Mouse (Mus musculus): ENCODE results near the gene Smarca4. TPM values are rescaled to one million over a fixed set of nuclear protein-coding genes. Genes with fewer than 3 reads are reported as not detected.
A peak's percentile ranks its signal among the peaks of the same experiment; 100 is the strongest.

The Smarca4 gene
- polyA plus RNA-seq, 1 experiment from 2014 or later, result 171 TPM

DNA sequence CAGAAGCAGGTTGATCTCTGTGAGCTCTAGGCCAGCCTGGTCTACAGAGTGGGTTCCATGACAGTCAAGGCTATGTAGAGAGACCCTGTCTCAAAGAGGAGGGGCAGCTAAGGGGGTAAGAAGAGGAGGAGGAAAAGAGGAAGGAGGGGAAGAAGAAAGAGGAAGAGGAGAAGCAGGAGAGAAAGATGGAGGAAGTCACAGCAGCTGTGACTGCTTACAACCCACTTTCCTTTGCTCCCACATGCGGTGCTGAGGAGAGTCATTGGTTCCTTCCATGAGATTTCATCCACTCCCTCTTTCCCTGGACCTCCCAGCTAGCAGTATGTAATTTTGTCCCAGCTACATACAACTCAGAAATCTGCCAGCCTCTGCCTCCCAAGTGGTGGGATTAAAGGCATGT is 9.3 kb upstream of the Smarca4 start:
- Histone ChIP-seq H3K27me3 (ENCODE audit: low read depth, poor library complexity, severe bottlenecking) (no peaks in the 10 kb centered on the region), H3K4me3 (no peak overlapping the region), H3K27ac (no peak overlapping the region), H3K4me1 (peaks cover 9% of the 10 kb centered on the region), H3K9me3 (replicated peaks) (no peaks in the 10 kb centered on the region), H3K36me3 (no peaks in the 10 kb centered on the region)
- WGBS, result 93% methylated on average over 1 of the region's 1 CpGs
- no peak for DNase-seq (ENCODE audit: low spot score)

DNA sequence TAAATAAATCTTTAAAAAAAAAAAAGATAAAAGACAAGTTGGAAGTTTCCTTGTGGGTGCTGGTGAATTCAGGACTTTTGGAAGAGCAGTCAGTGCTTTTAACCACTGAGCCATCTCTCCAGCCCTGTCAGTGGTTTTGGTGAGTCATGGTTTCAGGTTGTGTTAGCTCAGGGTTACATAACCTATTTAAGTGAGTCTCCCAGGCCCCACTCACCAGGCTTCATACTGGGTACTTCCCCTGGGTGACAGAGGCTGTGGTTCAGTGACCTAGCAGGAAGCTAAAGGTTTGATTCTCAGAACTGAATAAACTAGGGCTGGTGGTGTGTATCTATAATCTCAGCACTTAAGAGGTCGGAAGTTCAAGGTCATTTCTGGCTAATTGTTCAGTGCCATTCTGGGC is 6.1 kb upstream of the Smarca4 start:
- WGBS, result 84% methylated on average over 1 of the region's 1 CpGs
- H3K4me1 ChIP-seq, result 0 out of 2 replicates have a peak, but pooled peaks cover 2% of the 10 kb centered on the region
- no peak overlapping the region for H3K4me3 ChIP-seq
- H3K36me3 ChIP-seq, result no peaks in the 10 kb centered on the region
- DNase-seq (ENCODE audit: low spot score), result no peak
- H3K9me3 ChIP-seq (replicated peaks), result no peaks in the 10 kb centered on the region
- H3K27ac ChIP-seq, result no peak overlapping the region
- no peaks in the 10 kb centered on the region for H3K27me3 ChIP-seq (ENCODE audit: low read depth, poor library complexity, severe bottlenecking)

GRCm38 (mm10) chr9:21614864-21615616 is 929 bp upstream of the Smarca4 start:
- peak overlapping the region; percentile 99 for H3K27ac ChIP-seq
- H3K36me3 ChIP-seq, result peaks cover 26% of the 10 kb centered on the region
- H3K4me3 ChIP-seq, result peak overlapping the region; percentile 76
- no peak for DNase-seq (ENCODE audit: low spot score)
- no peaks in the 10 kb centered on the region for H3K27me3 ChIP-seq (ENCODE audit: low read depth, poor library complexity, severe bottlenecking)
- 79% methylated on average over 15 of the region's 15 CpGs for WGBS
- peaks cover 9% of the 10 kb centered on the region for H3K4me1 ChIP-seq
- no peaks in the 10 kb centered on the region for H3K9me3 ChIP-seq (replicated peaks)

DNA sequence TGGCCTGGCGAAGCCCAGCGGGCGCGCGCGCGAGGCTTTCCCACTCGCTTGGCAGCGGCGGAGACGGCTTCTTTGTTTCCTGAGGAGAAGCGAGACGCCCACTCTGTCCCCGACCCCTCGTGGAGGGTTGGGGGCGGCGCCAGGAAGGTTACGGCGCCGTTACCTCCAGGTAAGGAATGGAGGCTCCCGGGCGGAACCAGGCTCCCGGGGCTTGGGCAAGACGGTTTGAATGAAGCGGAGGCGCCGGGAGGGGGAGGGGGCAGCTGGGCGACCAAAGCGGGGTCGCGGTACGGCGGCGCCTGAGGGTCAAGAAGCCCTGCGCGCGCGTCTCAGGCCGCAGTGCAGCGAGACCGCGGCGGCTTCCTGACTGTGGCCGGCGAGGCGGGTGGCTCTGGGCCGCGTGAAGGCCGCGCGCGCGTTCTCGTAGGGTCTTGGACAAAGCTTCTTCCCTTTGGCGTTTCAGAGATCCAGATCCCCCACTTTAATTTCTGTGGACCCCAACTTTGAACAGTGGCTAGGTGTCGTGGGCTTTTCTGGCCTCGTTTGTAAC is 338 bp downstream of the Smarca4 start:
- peaks cover 9% of the 10 kb centered on the region for H3K4me1 ChIP-seq
- peak overlapping the region; percentile 76 for H3K4me3 ChIP-seq
- no peaks in the 10 kb centered on the region for H3K27me3 ChIP-seq (ENCODE audit: low read depth, poor library complexity, severe bottlenecking)
- peak; percentile 94 for DNase-seq (ENCODE audit: low spot score)
- under 1% methylated on average over 57 of the region's 57 CpGs for WGBS
- peaks cover 37% of the 10 kb centered on the region for H3K36me3 ChIP-seq
- H3K9me3 ChIP-seq (replicated peaks), result no peaks in the 10 kb centered on the region
- H3K27ac ChIP-seq, result peak overlapping the region; percentile 99

DNA sequence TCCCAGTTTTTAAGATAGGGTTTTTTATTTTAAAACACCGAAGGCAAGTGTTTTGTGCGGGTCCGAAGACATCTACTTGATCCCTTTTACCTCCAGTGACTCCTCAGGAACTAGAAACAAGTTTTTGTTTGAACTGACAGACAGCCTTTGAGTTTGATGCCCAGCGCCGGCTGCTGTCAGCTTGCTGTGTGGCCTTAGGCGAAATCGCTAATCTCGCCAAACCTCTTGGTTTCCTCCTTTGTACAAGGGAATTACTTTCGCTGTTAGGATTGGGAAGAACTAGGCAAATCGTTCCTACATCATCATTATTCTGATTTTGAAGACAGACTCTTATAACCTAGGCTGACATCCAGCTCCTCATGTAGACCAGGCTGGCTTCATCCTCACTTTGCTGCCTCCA is 1.1 kb downstream of the Smarca4 start:
- Histone ChIP-seq H3K9me3 (replicated peaks) (no peaks in the 10 kb centered on the region), H3K36me3 (peaks cover 45% of the 10 kb centered on the region), H3K4me3 (peak overlapping the region; percentile 76), H3K27me3 (ENCODE audit: low read depth, poor library complexity, severe bottlenecking) (no peaks in the 10 kb centered on the region), H3K4me1 (peaks cover 9% of the 10 kb centered on the region), H3K27ac (peak overlapping the region; percentile 99)
- DNase-seq (ENCODE audit: low spot score), result peak; percentile 45
- WGBS, result 19% methylated on average over 10 of the region's 10 CpGs

DNA sequence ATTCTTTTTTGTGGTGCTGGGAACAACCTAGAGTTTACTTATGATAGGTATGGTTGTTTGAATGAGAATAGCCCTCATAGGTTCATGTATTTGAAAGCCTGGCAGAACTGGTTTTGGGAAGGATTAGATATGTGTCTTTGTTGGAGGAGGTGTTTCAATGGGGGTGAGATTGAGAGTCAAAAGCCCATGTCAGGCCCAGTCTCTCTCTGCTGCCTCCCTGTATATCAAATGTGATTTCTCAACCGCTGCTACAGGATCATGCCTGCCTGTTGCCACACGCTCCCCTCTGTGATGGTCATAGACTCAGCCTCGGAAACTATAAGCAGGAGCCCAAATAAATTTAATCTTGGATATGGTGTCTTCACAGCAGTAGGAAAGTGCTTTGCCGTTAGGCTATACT is 4.3 kb downstream of the Smarca4 start:
- H3K27me3 ChIP-seq (ENCODE audit: low read depth, poor library complexity, severe bottlenecking), result no peaks in the 10 kb centered on the region
- no peak overlapping the region for H3K4me3 ChIP-seq
- peaks cover 9% of the 10 kb centered on the region for H3K4me1 ChIP-seq
- peaks cover 72% of the 10 kb centered on the region for H3K36me3 ChIP-seq
- no peak overlapping the region for H3K27ac ChIP-seq
- 90% methylated on average over 4 of the region's 4 CpGs for WGBS
- H3K9me3 ChIP-seq (replicated peaks), result no peaks in the 10 kb centered on the region
- no peak for DNase-seq (ENCODE audit: low spot score)

GRCm38 (mm10) chr9:21622676-21623075 is 6.7 kb downstream of the Smarca4 start:
- 92% methylated on average over 1 of the region's 1 CpGs for WGBS
- Histone ChIP-seq H3K36me3 (peaks cover 85% of the 10 kb centered on the region), H3K9me3 (replicated peaks) (no peaks in the 10 kb centered on the region)

GRCm38 (mm10) chr9:21625342-21626339 is 9.7 kb downstream of the Smarca4 start:
- no peaks in the 10 kb centered on the region for H3K4me1 ChIP-seq
- H3K27me3 ChIP-seq (ENCODE audit: low read depth, poor library complexity, severe bottlenecking), result no peaks in the 10 kb centered on the region
- H3K9me3 ChIP-seq (replicated peaks), result no peaks in the 10 kb centered on the region
- DNase-seq (ENCODE audit: low spot score), result no peak
- 92% methylated on average over 10 of the region's 10 CpGs for WGBS
- no peak overlapping the region for H3K4me3 ChIP-seq
- H3K36me3 ChIP-seq, result peaks cover 76% of the 10 kb centered on the region
- no peak overlapping the region for H3K27ac ChIP-seq

More at GRCm38 (mm10) chr9:21622676-21623075, 6.7 kb downstream of the Smarca4 start:
- peaks cover 6% of the 10 kb centered on the region for H3K4me1 ChIP-seq
- no peaks in the 10 kb centered on the region for H3K27me3 ChIP-seq (ENCODE audit: low read depth, poor library complexity, severe bottlenecking)
- H3K4me3 ChIP-seq, result no peak overlapping the region
- H3K27ac ChIP-seq, result no peak overlapping the region
- no peak for DNase-seq (ENCODE audit: low spot score)

GRCm38 (mm10) chr9:21626571-21626970 is 10.6 kb downstream of the Smarca4 start:
- Histone ChIP-seq H3K4me1 (no peaks in the 10 kb centered on the region), H3K27me3 (ENCODE audit: low read depth, poor library complexity, severe bottlenecking) (no peaks in the 10 kb centered on the region), H3K27ac (no peak overlapping the region), H3K4me3 (no peak overlapping the region), H3K36me3 (peaks cover 78% of the 10 kb centered on the region), H3K9me3 (replicated peaks) (no peaks in the 10 kb centered on the region)
- no peak for DNase-seq (ENCODE audit: low spot score)

DNA sequence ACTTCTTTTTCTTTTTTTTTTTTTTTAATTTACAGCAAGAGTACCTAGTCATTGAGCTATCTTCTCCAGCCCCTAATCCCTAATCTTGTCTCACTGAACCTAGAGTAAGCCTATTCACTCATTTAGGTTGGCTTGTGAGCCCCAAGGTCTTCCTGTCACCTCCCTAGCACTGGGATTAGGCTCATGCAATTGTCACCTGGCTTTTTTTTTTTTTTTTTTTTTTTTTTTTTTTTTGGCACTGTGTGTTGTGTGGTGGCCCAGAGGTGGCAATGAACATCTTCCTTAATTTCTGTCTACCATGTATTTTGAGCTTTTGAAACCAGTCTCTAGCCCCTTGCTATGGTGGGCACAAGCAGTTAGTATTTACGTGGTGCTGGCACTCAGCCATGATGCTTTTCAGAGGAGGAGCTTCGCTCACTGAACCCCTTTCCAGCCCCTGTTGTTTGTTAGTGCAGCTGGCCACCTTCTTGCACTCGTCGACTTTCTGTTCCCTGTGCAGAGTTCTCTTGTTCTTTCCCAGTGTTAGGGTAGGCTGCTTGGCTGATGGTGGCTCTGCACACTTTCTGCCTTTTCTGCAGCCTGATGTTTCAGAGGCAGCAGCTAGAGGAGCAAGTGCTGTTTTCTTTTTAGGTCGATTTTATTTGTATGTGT is 11.3 kb downstream of the Smarca4 start:
- Histone ChIP-seq H3K36me3 (peaks cover 75% of the 10 kb centered on the region), H3K9me3 (replicated peaks) (no peaks in the 10 kb centered on the region), H3K4me3 (no peak overlapping the region), H3K4me1 (no peaks in the 10 kb centered on the region), H3K27ac (no peak overlapping the region), H3K27me3 (ENCODE audit: low read depth, poor library complexity, severe bottlenecking) (no peaks in the 10 kb centered on the region)
- DNase-seq (ENCODE audit: low spot score), result no peak
- WGBS, result 89% methylated on average over 5 of the region's 5 CpGs

DNA sequence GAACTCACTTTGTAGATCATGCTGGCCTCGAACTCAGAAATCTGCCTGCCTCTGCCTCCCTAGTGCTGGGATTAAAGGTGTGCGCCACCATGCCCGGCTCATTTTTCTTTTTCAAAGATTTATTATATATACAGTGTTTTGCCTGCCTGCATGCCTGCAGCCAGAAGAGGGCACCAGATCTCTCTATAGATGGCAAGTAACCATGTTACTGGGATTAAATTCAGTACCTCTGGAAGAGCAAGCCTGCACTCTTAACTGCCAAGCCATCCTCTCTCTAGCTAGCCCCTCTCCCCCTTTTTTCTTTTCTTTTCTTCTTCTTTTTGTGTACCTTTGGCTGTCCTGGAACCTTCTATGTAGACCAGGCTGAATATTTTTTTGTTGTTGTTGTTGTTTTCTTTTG is 14.7 kb downstream of the Smarca4 start:
- WGBS, result 86% methylated on average over 3 of the region's 3 CpGs
- H3K36me3 ChIP-seq, result peaks cover 79% of the 10 kb centered on the region
- no peaks in the 10 kb centered on the region for H3K9me3 ChIP-seq (replicated peaks)
- DNase-seq (ENCODE audit: low spot score), result no peak
- H3K4me1 ChIP-seq, result no peaks in the 10 kb centered on the region
- H3K27me3 ChIP-seq (ENCODE audit: low read depth, poor library complexity, severe bottlenecking), result no peaks in the 10 kb centered on the region
- H3K4me3 ChIP-seq, result no peak overlapping the region
- H3K27ac ChIP-seq, result no peak overlapping the region

- H3K27ac ChIP-seq, result no peak overlapping the region
- H3K4me1 ChIP-seq, result no peaks in the 10 kb centered on the region
- H3K4me3 ChIP-seq, result no peak overlapping the region
- H3K9me3 ChIP-seq (replicated peaks), result no peaks in the 10 kb centered on the region
- H3K27me3 ChIP-seq (ENCODE audit: low read depth, poor library complexity, severe bottlenecking), result no peaks in the 10 kb centered on the region
- peaks cover 87% of the 10 kb centered on the region for H3K36me3 ChIP-seq
- WGBS, result 97% methylated on average over 3 of the region's 3 CpGs
- DNase-seq (ENCODE audit: low spot score), result no peak
Measured at GRCm38 (mm10) chr9:21633106-21633505, 17.1 kb downstream of the Smarca4 start.

Measured in limb, embryonic 10.5 days (tissue).